Mouse (Mus musculus): ENCODE measurements at regions not wholly inside any gene's neighbourhood (a gene's known extent, or its start where the extent isn't known, plus 50 kb on each side); places are given as distances from the start of the nearest gene placed in this dataset.

- Histone ChIP-seq H3K4me1 (ENCODE audit: control insufficient read depth, insufficient read depth, low read length) (no peaks in the 10 kb centered on the region), H3K4me3 (replicated peaks; ENCODE audit: control insufficient read depth, low read depth, low read length) (no peak overlapping the region), H3K27ac (ENCODE audit: control insufficient read depth, insufficient read depth, low read depth, low read length, poor library complexity) (no peak overlapping the region)
- 22% methylated on average over 26 of the region's 26 CpGs for WGBS
- no peak for TF ChIP-seq POLR2A (IDR thresholded peaks at IDR 0.05; ENCODE audit: borderline replicate concordance, control insufficient read depth, low read depth, low read length)
- TF ChIP-seq CTCF (IDR thresholded peaks at IDR 0.05; ENCODE audit: control insufficient read depth, insufficient read depth, low read length) = no peak
These were observed 76.0 kb upstream of the Fzd10 start for GRCm38 (mm10) chr5:128524377-128525280.

GRCm38 (mm10) chr5:128522667-128523066, 78.0 kb upstream of the Fzd10 start:
- WGBS = 36% methylated on average over 5 of the region's 5 CpGs
- no peak for TF ChIP-seq POLR2A (IDR thresholded peaks at IDR 0.05; ENCODE audit: borderline replicate concordance, control insufficient read depth, low read depth, low read length)
- TF ChIP-seq CTCF (IDR thresholded peaks at IDR 0.05; ENCODE audit: control insufficient read depth, insufficient read depth, low read length) = peak; percentile 30; the same call in 1 of the 2 replicates
- no peak overlapping the region for H3K4me3 ChIP-seq (replicated peaks; ENCODE audit: control insufficient read depth, low read depth, low read length)
- no peak overlapping the region for H3K27ac ChIP-seq (ENCODE audit: control insufficient read depth, insufficient read depth, low read depth, low read length, poor library complexity)
- no peaks in the 10 kb centered on the region for H3K4me1 ChIP-seq (ENCODE audit: control insufficient read depth, insufficient read depth, low read length)

GRCm38 (mm10) chr5:128517336-128517735, 83.3 kb upstream of the Fzd10 start:
- H3K4me1 ChIP-seq (ENCODE audit: control insufficient read depth, insufficient read depth, low read length) = no peaks in the 10 kb centered on the region
- TF ChIP-seq POLR2A (IDR thresholded peaks at IDR 0.05; ENCODE audit: borderline replicate concordance, control insufficient read depth, low read depth, low read length) = no peak
- no peak for TF ChIP-seq CTCF (IDR thresholded peaks at IDR 0.05; ENCODE audit: control insufficient read depth, insufficient read depth, low read length)
- H3K4me3 ChIP-seq (replicated peaks; ENCODE audit: control insufficient read depth, low read depth, low read length) = no peak overlapping the region
- no peak overlapping the region for H3K27ac ChIP-seq (ENCODE audit: control insufficient read depth, insufficient read depth, low read depth, low read length, poor library complexity)
- WGBS = 55% methylated on average over 8 of the region's 8 CpGs

DNA sequence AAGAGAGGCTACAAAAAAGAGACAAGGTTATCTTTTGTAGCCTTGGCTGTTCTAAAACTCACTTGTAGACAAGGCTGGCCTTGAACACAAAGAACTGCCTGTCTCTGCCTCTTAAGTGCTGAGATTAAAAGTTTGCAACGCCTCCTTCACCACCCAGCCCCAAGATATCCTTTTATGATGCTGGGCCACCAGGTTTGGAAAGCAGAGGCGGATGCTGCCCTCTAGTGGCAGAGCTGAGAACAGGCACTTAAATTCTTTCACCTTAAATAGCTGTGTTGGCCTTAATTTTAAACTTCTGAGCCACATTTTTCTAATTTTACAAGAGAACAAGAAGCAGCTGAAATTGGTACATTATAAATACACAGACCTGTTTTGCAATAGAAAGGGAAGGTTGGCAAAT, 82.5 kb upstream of the Tmem132d start:
- Histone ChIP-seq H3K4me1 (ENCODE audit: control insufficient read depth, insufficient read depth, low read length) (no peaks in the 10 kb centered on the region), H3K27ac (ENCODE audit: control insufficient read depth, insufficient read depth, low read depth, low read length, poor library complexity) (no peak overlapping the region), H3K4me3 (replicated peaks; ENCODE audit: control insufficient read depth, low read depth, low read length) (no peak overlapping the region)
- WGBS = 1% methylated on average over 2 of the region's 2 CpGs
- peak; percentile 68 for TF ChIP-seq CTCF (IDR thresholded peaks at IDR 0.05; ENCODE audit: control insufficient read depth, insufficient read depth, low read length)
- TF ChIP-seq POLR2A (IDR thresholded peaks at IDR 0.05; ENCODE audit: borderline replicate concordance, control insufficient read depth, low read depth, low read length) = no peak

- H3K27ac ChIP-seq (ENCODE audit: control insufficient read depth, insufficient read depth, low read depth, low read length, poor library complexity) = no peak overlapping the region
- H3K4me1 ChIP-seq (ENCODE audit: control insufficient read depth, insufficient read depth, low read length) = no peaks in the 10 kb centered on the region
- 72% methylated on average over 14 of the region's 14 CpGs for WGBS
- TF ChIP-seq CTCF (IDR thresholded peaks at IDR 0.05; ENCODE audit: control insufficient read depth, insufficient read depth, low read length) = no peak
- no peak for TF ChIP-seq POLR2A (IDR thresholded peaks at IDR 0.05; ENCODE audit: borderline replicate concordance, control insufficient read depth, low read depth, low read length)
- H3K4me3 ChIP-seq (replicated peaks; ENCODE audit: control insufficient read depth, low read depth, low read length) = no peak overlapping the region
These were observed 80.4 kb upstream of the Tmem132d start for GRCm38 (mm10) chr5:128513261-128513660.

GRCm38 (mm10) chr5:128512606-128513005, 79.7 kb upstream of the Tmem132d start:
- H3K27ac ChIP-seq (ENCODE audit: control insufficient read depth, insufficient read depth, low read depth, low read length, poor library complexity) = no peak overlapping the region
- 82% methylated on average over 9 of the region's 9 CpGs for WGBS
- no peaks in the 10 kb centered on the region for H3K4me1 ChIP-seq (ENCODE audit: control insufficient read depth, insufficient read depth, low read length)
- no peak for TF ChIP-seq CTCF (IDR thresholded peaks at IDR 0.05; ENCODE audit: control insufficient read depth, insufficient read depth, low read length)
- no peak for TF ChIP-seq POLR2A (IDR thresholded peaks at IDR 0.05; ENCODE audit: borderline replicate concordance, control insufficient read depth, low read depth, low read length)
- H3K4me3 ChIP-seq (replicated peaks; ENCODE audit: control insufficient read depth, low read depth, low read length) = no peak overlapping the region

DNA sequence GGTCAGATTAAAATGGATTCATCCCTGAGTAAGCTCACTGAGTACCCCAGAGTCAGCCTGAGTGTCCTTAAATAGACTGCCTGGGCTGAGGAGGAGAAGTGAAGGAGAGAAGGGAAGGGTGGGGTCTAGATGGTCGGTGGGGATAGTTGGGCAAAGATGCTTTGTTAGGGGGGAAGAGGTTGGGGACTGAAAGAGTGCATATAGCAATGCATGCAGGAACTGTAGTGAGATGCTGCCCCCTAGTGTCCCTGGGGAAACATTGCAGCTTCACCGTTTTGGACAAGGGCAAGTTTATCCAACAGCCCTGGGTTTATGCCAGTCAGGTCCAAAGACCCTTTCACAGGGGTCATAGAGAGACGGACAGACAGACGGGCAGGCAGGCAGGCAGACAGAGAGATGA, 71.6 kb upstream of the Tmem132d start:
- TF ChIP-seq CTCF (IDR thresholded peaks at IDR 0.05; ENCODE audit: control insufficient read depth, insufficient read depth, low read length) (peak; percentile 47), POLR2A (IDR thresholded peaks at IDR 0.05; ENCODE audit: borderline replicate concordance, control insufficient read depth, low read depth, low read length) (no peak)
- WGBS = 14% methylated on average over 4 of the region's 4 CpGs
- Histone ChIP-seq H3K4me1 (ENCODE audit: control insufficient read depth, insufficient read depth, low read length) (no peaks in the 10 kb centered on the region), H3K27ac (ENCODE audit: control insufficient read depth, insufficient read depth, low read depth, low read length, poor library complexity) (no peak overlapping the region), H3K4me3 (replicated peaks; ENCODE audit: control insufficient read depth, low read depth, low read length) (no peak overlapping the region)

DNA sequence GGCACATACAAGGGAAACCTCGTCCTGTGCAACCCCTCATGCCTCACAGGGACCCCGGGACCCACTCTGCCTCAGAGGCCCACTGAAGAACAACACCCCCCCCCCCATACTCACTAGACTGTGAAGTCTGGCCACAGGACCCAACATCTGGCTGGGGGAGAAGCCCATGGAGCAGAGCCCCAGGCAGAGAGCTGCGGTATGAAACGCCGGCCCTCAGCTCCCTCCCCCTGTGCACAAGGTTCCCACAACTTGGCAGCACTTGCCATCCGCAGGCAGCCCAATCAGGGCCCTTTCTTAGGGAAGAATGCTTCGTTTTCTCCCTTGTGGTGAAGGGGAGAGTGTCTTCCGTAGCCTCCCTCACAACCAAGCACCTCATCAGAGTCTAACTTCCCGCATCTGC, 66.6 kb upstream of the Tmem132d start:
- 56% methylated on average over 9 of the region's 9 CpGs for WGBS
- no peak for TF ChIP-seq POLR2A (IDR thresholded peaks at IDR 0.05; ENCODE audit: borderline replicate concordance, control insufficient read depth, low read depth, low read length)
- no peak for TF ChIP-seq CTCF (IDR thresholded peaks at IDR 0.05; ENCODE audit: control insufficient read depth, insufficient read depth, low read length)
- Histone ChIP-seq H3K27ac (ENCODE audit: control insufficient read depth, insufficient read depth, low read depth, low read length, poor library complexity) (no peak overlapping the region), H3K4me3 (replicated peaks; ENCODE audit: control insufficient read depth, low read depth, low read length) (no peak overlapping the region), H3K4me1 (ENCODE audit: control insufficient read depth, insufficient read depth, low read length) (no peaks in the 10 kb centered on the region)
